Mouse (Mus musculus) left cerebral cortex, adult 9 months (tissue): Measurements from ENCODE around the gene Ulk3.

Source experiments
- DNase-seq, 2 experiments: peaks; one replicate each; pipeline ENCODE4 v3.0.0; 2022; ENCODE audit warnings: low spot score in 2 of 2

Gene Ulk3

GRCm38 (mm10) chr9:57568500-57568899, 20.8 kb upstream of the Ulk3 start:
- no peak for DNase-seq

GRCm38 (mm10) chr9:57574397-57574796, 14.9 kb upstream of the Ulk3 start:
- no peak for DNase-seq

- DNase-seq = no peak
Measured at GRCm38 (mm10) chr9:57575577-57575976, 13.7 kb upstream of the Ulk3 start.

GRCm38 (mm10) chr9:57577144-57577849, 12.0 kb upstream of the Ulk3 start:
- no peak for DNase-seq

GRCm38 (mm10) chr9:57584991-57585390, 4.3 kb upstream of the Ulk3 start:
- no peak for DNase-seq

- DNase-seq = peak in 1 of 2 experiments; percentile 51
Measured at GRCm38 (mm10) chr9:57590726-57591125, 1.5 kb downstream of the Ulk3 start.

- no peak for DNase-seq
Measured at GRCm38 (mm10) chr9:57593454-57594173, 4.4 kb downstream of the Ulk3 start.

GRCm38 (mm10) chr9:57594174-57594509, 4.9 kb downstream of the Ulk3 start:
- DNase-seq = no peak

- no peak for DNase-seq
Measured at GRCm38 (mm10) chr9:57597265-57597664, 8.0 kb downstream of the Ulk3 start.

- DNase-seq = no peak
Measured at GRCm38 (mm10) chr9:57597929-57598382, 8.7 kb downstream of the Ulk3 start.

GRCm38 (mm10) chr9:57598851-57599563, 9.8 kb downstream of the Ulk3 start:
- DNase-seq = no peak

GRCm38 (mm10) chr9:57600620-57601352, 11.5 kb downstream of the Ulk3 start:
- no peak for DNase-seq

GRCm38 (mm10) chr9:57601353-57601706, 12.1 kb downstream of the Ulk3 start:
- DNase-seq = peak in 1 of 2 experiments; percentile 73

- no peak for DNase-seq
Measured at GRCm38 (mm10) chr9:57602098-57602497, 12.8 kb downstream of the Ulk3 start.

- DNase-seq = no peak
Measured at GRCm38 (mm10) chr9:57604875-57605274, 15.6 kb downstream of the Ulk3 start.

GRCm38 (mm10) chr9:57605503-57605902, 16.3 kb downstream of the Ulk3 start:
- DNase-seq = no peak

GRCm38 (mm10) chr9:57606139-57606851, 17.0 kb downstream of the Ulk3 start, which contains the start of gene Cplx3:
Cplx3 (minus strand) TSS chr9:57606281.
- no peak for DNase-seq

- no peak for DNase-seq
Measured at GRCm38 (mm10) chr9:57609803-57610202, 20.6 kb downstream of the Ulk3 start.

GRCm38 (mm10) chr9:57610359-57610826, 21.1 kb downstream of the Ulk3 start:
- DNase-seq = no peak

GRCm38 (mm10) chr9:57612587-57612986, 23.3 kb downstream of the Ulk3 start:
- DNase-seq = no peak

- DNase-seq = no peak
Measured at GRCm38 (mm10) chr9:57613975-57614374, 24.7 kb downstream of the Ulk3 start.
